Mouse (Mus musculus) CD4-positive helper T cell, adult 2 months (primary cell): ENCODE results near the gene R3hdm2.

Experiments used
- DNase-seq: peaks from one replicate; pipeline ENCODE4 v3.0.0-alpha.2; 2012; ENCODE audit warnings: low read depth, missing footprints, low spot score

The R3hdm2 gene

GRCm38 (mm10) chr10:127380251-127380691 lies at the start of gene R3hdm2:
R3hdm2 (plus strand) TSS chr10:127380327.
- peak; percentile 96 for DNase-seq

DNA sequence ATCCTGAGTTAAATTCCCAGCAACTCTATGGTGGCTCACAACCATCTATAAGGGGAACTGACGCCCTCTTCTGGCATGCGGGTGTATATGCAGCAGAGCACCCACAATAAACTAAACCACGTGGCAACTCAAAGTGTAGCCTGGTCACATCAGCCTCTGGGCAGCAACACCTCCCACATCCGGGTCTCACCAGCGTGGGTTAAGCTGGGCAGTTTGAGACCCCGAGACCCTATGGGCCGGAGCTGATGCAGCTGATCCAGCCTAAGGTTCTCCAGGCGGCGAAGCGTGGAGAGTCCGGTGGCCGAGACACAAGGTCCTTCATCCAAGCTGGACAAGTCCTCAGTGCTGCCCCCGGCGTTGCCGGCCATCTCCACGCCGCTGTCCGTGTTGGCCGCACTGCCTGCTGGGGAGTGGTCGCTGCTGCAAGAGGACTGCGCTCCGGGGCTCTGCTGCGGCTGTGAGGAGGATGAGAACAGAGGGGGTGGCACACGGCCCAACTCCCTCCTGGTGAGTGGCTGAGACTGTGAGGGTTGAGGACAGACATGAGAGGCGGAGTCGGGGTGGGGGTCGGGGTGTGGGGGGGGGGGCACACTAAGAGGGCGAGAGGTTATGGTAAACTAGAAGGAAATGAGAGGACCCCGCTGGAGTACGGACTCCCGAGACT lies 47.8 kb upstream of the R3hdm2 start:
- peak; percentile 39 for DNase-seq

- DNase-seq, result peak; percentile 49
These were observed 47.0 kb upstream of the R3hdm2 start for GRCm38 (mm10) chr10:127333152-127333551.

DNA sequence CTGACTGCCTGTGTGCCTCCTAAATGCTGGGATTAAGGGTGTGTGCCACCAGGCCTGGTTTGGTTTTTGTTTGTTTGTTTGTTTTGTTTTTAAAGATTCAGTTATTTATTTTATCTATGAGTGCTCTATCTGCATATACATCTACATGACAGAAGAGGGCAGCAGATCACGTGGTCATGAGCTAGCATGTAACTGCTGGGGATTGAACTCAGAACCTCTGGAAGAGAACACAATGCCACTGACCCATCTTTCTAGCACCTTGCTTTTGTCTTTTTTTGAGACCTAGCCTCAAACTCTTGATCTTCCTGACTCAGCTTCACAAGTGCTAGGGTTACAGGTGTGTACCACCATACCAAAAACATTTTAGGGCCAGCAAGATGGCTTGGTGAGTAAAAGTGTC lies 44.9 kb upstream of the R3hdm2 start:
- DNase-seq, result no peak

DNA sequence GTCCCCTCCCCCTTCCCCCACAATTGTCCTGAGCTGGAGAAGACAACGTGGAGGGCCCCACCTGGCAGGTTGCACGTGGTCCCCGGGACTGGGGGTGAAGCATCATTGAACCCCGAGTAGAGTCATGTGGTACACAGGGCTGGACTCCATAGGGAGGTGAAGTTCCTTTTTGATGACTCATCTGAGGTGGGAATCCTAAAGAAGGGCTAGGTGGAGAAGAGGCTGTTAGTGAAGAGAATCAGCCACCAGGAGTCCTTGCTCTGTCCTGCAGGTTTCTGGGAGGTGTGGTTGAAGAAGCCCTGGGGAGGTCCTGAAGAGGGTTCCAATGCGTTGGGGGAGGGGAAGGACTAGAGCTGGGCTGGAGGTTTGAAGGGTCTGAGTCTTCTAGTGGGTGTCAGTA lies 43.2 kb upstream of the R3hdm2 start:
- DNase-seq, result no peak

GRCm38 (mm10) chr10:127337536-127338099 lies 42.5 kb upstream of the R3hdm2 start:
- DNase-seq, result peak; percentile 58

DNA sequence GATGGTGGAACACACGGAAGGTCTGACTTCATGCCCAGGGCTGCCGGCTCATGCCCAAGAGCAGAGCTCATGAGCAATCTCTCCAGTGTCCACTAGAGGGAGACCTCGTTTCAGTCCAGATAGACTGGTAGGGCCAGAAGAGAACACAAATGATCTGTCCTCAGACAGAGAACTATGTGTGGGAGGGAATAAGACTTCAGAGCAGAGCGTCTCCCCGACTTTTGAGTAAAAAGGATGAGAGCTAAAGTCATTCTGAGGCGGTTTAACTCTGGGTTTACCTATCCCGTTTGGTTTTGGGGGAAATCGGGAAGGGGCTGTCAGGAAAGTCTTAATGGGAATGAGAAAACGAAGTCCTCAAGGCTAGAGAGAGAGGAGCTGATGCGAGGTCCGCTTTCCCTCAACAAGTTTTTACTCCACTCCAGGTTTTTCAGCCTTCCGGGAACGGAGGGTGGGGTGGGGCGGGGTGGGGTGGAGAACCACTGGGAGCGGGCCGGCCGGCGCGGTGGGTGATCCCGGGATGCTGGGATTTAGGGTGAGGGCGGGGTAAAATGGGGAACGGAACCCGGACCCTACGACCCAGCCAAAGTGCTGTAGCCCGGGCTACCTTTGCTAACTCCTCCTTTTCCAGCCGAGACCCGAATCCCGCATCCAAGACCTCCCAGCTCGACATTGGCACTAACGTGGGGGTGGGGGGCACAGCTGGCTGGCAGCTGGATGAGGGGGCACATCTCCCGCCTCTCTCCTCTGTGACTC lies 41.0 kb upstream of the R3hdm2 start:
- DNase-seq, result peak; percentile 90

DNA sequence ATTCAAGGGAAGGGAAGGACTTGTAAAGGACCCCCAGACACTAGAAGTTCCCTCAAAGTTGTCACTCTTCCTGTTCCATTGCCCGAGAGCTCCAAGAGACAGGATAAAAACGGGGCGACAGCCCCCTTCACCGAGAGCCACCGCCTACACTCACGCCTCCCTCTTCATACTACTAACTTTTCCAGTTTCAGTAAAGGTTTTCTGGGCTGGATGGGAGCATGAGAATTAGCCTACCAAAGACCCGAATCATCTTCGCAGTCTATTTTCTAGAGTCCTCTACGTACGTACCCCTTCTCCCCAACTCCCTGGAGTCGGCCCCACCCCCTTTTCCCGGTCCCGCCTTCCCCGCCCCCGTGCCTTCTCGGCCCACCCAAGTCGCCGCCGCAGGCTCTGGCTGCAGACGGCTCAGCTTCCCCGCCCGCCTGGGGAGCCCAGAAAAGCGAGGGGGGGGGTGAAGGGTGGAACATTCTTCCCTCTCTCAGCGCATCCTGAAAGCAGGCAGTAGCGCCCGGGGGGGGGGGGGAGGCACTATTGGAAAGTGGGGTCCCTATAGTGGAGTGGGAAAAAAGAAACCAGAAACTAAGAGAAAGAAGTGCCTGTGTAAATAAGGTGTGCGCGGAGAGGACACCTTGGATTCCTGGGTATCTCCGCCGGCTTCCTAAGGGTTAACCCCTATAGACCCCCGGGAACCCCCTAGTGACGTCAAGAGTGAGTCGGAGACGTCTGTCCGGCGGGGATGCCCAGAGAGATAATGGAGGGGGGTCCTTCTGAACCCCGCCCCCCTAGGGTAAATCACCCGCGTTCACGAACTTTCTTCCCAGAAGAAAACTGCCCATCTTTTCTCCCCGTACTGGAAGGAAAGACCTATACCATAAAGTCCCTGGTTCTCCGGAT lies 40.2 kb upstream of the R3hdm2 start:
- DNase-seq, result peak; percentile 43

GRCm38 (mm10) chr10:127340577-127341359 lies 39.4 kb upstream of the R3hdm2 start:
- peak; percentile 18 for DNase-seq

GRCm38 (mm10) chr10:127341360-127341690 lies 38.8 kb upstream of the R3hdm2 start:
- no peak for DNase-seq

DNA sequence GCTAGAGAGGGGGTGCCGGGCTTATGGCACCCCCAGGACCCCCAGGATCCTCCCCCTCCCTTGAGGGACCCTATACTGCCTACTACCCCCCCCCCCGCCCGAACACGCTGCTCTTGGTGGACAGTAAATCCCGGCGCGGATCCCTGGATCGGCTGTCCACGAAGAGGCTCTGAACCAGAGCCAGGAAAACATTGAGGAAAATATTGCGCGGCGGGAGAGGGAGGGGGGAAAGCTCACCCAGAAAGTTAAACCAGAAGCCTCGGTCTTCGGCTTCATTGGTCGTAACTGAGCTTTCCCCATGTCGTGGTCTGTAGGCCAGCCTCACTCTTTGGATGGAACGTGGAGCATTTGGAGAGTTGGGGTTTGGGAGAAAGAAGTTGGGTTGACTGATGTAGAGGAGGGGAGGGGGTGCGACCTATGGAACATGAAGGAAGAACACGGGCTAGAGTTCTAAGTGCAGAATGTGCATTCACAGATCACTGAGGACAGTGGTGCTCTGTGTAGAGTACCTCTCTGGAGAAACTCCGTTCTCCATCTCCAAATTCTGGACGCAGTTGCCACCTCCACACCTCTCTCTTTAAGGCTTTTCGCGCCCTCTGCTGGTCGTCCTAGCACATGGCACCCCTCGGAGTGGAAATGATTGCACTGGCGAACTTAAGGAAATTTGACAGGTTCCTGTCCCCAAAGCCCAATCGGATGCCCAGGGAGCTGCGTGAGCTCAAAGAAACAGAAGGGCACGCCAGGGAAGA lies 38.1 kb upstream of the R3hdm2 start, which contains the start of gene Gli1:
Gene Gli1, minus strand, starts transcription at position 84 of the 749 bp plus-strand sequence.
- peak; percentile 84 for DNase-seq

DNA sequence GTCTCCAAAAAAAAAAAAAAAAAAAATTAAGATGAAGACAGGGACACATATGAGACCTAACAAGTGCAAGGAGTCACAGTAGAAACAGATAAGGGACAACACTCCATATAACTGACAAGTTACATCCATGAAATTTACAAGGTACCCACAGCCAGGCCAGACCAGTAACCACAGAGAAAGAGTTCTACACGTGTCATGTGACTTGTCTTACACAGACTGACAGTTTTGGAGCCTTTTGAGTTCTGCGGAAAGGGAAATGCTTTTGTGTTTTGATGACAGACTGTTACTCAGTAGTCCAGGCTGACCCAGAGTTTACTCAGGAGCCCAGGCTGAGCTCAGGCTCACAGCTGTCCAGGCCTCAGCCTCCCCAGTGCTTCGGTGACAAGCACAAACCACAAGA lies 37.1 kb upstream of the R3hdm2 start:
- DNase-seq, result no peak

- no peak for DNase-seq
These were observed 34.0 kb upstream of the R3hdm2 start for GRCm38 (mm10) chr10:127346173-127346572.

- no peak for DNase-seq
These were observed 31.2 kb upstream of the R3hdm2 start for GRCm38 (mm10) chr10:127348957-127349356.

DNA sequence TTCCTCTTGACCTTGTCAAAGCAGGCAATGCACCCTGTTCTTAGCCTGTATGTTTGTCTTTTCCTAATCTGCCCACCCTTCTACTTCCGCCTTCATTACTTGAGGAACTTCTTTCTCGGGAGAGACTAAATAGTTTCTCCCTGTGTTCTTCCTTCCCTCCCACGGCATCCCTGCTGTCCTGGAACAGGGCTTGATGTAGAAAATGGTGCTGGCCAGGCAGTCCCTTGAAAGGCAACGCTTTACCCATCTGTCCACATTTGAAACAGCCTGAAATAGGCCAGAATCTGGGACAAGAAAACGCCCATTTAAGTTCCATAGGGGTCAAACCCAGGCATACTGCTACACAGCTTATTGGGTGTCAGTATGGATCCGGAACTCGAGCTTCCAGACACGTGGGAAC lies 30.3 kb upstream of the R3hdm2 start:
- no peak for DNase-seq

GRCm38 (mm10) chr10:127350594-127351284 lies 29.4 kb upstream of the R3hdm2 start:
- DNase-seq, result peak; percentile 82

DNA sequence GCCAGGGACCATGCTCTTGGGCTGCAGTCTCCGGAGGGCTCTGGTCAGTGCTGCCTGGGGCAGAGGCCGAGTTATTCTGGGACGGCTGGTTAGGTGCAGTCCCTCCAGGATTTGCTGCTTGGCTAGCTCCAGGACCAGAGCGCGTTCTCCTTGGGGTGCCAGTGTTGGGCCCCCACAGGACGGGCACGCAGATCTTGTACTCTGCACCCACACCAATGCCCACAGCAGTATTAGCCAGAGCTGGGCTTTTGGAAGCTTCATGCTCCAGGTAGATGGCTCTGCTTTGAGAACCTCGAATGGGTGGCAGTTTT lies 28.9 kb upstream of the R3hdm2 start:
- DNase-seq, result no peak

GRCm38 (mm10) chr10:127351719-127352118 lies 28.4 kb upstream of the R3hdm2 start:
- DNase-seq, result no peak

DNA sequence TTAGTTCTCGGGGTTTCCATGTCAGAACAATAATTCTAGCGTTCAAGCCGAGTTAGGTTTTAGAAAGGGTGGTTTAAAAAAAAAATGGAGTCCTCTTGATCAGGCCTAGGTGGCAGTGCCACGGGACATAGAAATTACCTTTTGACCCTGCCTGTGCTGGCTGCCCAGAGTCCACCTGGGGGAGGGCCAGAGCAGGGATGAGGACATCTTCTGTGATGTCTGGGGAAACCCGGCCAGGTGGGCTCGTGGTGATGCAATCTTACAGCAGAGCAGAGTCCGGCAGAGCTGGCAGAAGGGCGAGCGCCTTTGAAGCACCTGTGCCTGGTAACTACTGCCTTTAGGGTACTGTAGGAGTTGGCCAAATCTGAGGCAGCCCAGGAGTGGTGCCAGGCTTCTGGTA lies 27.9 kb upstream of the R3hdm2 start:
- no peak for DNase-seq

DNA sequence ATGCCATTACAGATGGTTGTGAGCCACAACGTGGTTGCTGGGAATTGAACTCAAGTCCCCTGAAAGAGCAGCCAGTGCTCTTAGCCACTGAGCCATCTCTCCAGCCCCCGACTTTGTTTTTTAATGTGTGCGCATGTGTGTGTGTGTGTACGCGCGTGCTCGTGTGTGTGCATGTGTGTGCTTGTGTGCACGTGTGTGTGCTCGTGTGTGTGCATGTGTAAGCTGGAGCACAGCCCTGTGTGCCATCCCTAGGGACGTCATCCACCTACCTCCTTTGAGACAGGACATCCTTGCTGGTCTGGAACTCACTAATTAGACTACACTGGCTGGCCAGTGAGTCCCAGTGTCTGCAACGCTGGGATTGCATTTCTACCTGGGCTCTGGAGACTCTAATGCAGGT lies 27.4 kb upstream of the R3hdm2 start:
- no peak for DNase-seq
